Comparison of ENCODE assay signal across 23 mouse cellular contexts in genomic region chr2:145752572-145752971, GRCm38 (mm10).
A peak's percentile ranks its signal among the peaks of the same experiment; 100 is the strongest.
DNase-seq lines count a peak whose midpoint lies in the region; ATAC-seq lines count a peak whose summit lies in the region.
"Had no signal": no experiment of that assay in that cellular context is flagged by ENCODE, and none has a peak within 500 bp of the region (broad histone marks: within the 10 kb centered on the region; RNA-seq: fewer than 3 reads in every experiment).

No protein-coding gene starts in this region.

- H3K4me1 ChIP-seq in embryonic facial prominence, embryonic 14.5 days (ENCODE audit: control insufficient read depth, insufficient read depth, low read length): no peaks in the 10 kb centered on the region; the same call in none of the 2 replicates
- H3K4me1 ChIP-seq in embryonic facial prominence, embryonic 10.5 days: peaks cover 18% of the 10 kb centered on the region
- H3K4me1 ChIP-seq in heart, embryonic 15.5 days (replicated peaks): peaks cover 4% of the 10 kb centered on the region
- peaks cover 33% of the 10 kb centered on the region for H3K4me1 ChIP-seq in heart, embryonic 12.5 days (replicated peaks)
- H3K4me1 ChIP-seq: embryonic facial prominence, embryonic 15.5 days; forebrain, embryonic 15.5 days; hindbrain, embryonic 12.5 days; midbrain, embryonic 12.5 days; neural tube, embryonic 15.5 days; stomach, embryonic 15.5 days had no signal

- H3K27ac ChIP-seq in embryonic facial prominence, embryonic 14.5 days (replicated peaks; ENCODE audit: low read depth, low read length): peak overlapping the region; percentile 30; the same call in 1 of the 2 replicates
- no peak overlapping the region for H3K27ac ChIP-seq in embryonic facial prominence, embryonic 10.5 days (replicated peaks)
- 0 out of 2 replicates have a peak overlapping the region, but pooled peaks have one; percentile 16 for H3K27ac ChIP-seq in heart, embryonic 15.5 days
- no peak overlapping the region; the same call in 1 of the 2 replicates for H3K27ac ChIP-seq in heart, embryonic 12.5 days (ENCODE audit: poor library complexity, severe bottlenecking)
- H3K27ac ChIP-seq: embryonic facial prominence, embryonic 15.5 days; forebrain, embryonic 15.5 days; hindbrain, embryonic 12.5 days; midbrain, embryonic 12.5 days; neural tube, embryonic 15.5 days; stomach, embryonic 15.5 days had no signal

- H3K4me2 ChIP-seq in embryonic facial prominence, embryonic 14.5 days (ENCODE audit: low read depth, low read length): no peak overlapping the region
- H3K4me2 ChIP-seq in heart, embryonic 15.5 days: no peak overlapping the region
- H3K4me2 ChIP-seq in heart, embryonic 12.5 days: no peak overlapping the region
- H3K4me2 ChIP-seq: embryonic facial prominence, embryonic 15.5 days; forebrain, embryonic 15.5 days; hindbrain, embryonic 12.5 days; liver, embryonic 11.5 days; midbrain, embryonic 12.5 days; neural tube, embryonic 15.5 days; stomach, embryonic 15.5 days had no signal

- H3K9ac ChIP-seq in embryonic facial prominence, embryonic 14.5 days (ENCODE audit: low read depth, low read length): no peak overlapping the region
- no peak overlapping the region for H3K9ac ChIP-seq in heart, embryonic 15.5 days
- no peak overlapping the region for H3K9ac ChIP-seq in heart, embryonic 12.5 days
- H3K9ac ChIP-seq: embryonic facial prominence, embryonic 15.5 days; forebrain, embryonic 15.5 days; hindbrain, embryonic 12.5 days; liver, postnatal 0 days; midbrain, embryonic 12.5 days; neural tube, embryonic 15.5 days; stomach, embryonic 15.5 days had no signal

- peak; percentile 53 for DNase-seq in embryonic facial prominence, embryonic 14.5 days (ENCODE audit: low spot score)
- no peak for DNase-seq in embryonic facial prominence, embryonic 10.5 days (ENCODE audit: low spot score)
- peak; percentile 1 for DNase-seq in right cerebral cortex, adult 18-20 months
- DNase-seq in right cerebral cortex, postnatal 4 days: no peak
- DNase-seq in liver: no peak
- DNase-seq: adrenal gland, adult 8-10 months; cerebellum, adult 18-20 months; cerebellum, postnatal 25 days; embryo, embryonic 11 days; liver, postnatal 0 days; thymus, postnatal 25 days had no signal

- no peak for ATAC-seq in embryonic facial prominence, embryonic 14.5 days (ENCODE audit: low read depth)
- ATAC-seq in heart, embryonic 15.5 days (replicated peaks; ENCODE audit: insufficient number of reproducible peaks, insufficient read depth, low FRiP score, low read depth): no peak
- ATAC-seq in heart, embryonic 12.5 days (ENCODE audit: insufficient number of reproducible peaks, low FRiP score): no peak
- ATAC-seq: activated CD4-positive, CD25-positive, alpha-beta regulatory T cell, adult 4 months; forebrain, embryonic 15.5 days; intestine, postnatal 0 days; liver, postnatal 0 days; lung, postnatal 0 days had no signal

- no peak overlapping the region for H3K4me3 ChIP-seq in embryonic facial prominence, embryonic 14.5 days (ENCODE audit: low read depth, low read length)
- H3K4me3 ChIP-seq in embryonic facial prominence, embryonic 10.5 days: no peak overlapping the region
- no peak overlapping the region for H3K4me3 ChIP-seq in heart, embryonic 15.5 days
- no peak overlapping the region for H3K4me3 ChIP-seq in heart, embryonic 12.5 days
- H3K4me3 ChIP-seq: embryonic facial prominence, embryonic 15.5 days; forebrain, embryonic 15.5 days; hindbrain, embryonic 12.5 days; midbrain, embryonic 12.5 days; neural tube, embryonic 15.5 days; stomach, embryonic 15.5 days had no signal

- no peaks in the 10 kb centered on the region for H3K27me3 ChIP-seq in embryonic facial prominence, embryonic 14.5 days (replicated peaks; ENCODE audit: control insufficient read depth, insufficient read depth, low read length)
- no peaks in the 10 kb centered on the region for H3K27me3 ChIP-seq in embryonic facial prominence, embryonic 10.5 days (replicated peaks; ENCODE audit: low read depth, poor library complexity, severe bottlenecking)
- H3K27me3 ChIP-seq in heart, embryonic 15.5 days: no peaks in the 10 kb centered on the region
- H3K27me3 ChIP-seq in heart, embryonic 12.5 days (replicated peaks): no peaks in the 10 kb centered on the region
- H3K27me3 ChIP-seq: embryonic facial prominence, embryonic 15.5 days; forebrain, embryonic 15.5 days; hindbrain, embryonic 12.5 days; neural tube, embryonic 15.5 days; stomach, embryonic 15.5 days had no signal

- no peaks in the 10 kb centered on the region for H3K36me3 ChIP-seq in embryonic facial prominence, embryonic 14.5 days (ENCODE audit: control insufficient read depth, insufficient read depth, low read length)
- H3K36me3 ChIP-seq in embryonic facial prominence, embryonic 10.5 days (replicated peaks): no peaks in the 10 kb centered on the region
- no peaks in the 10 kb centered on the region for H3K36me3 ChIP-seq in heart, embryonic 15.5 days
- H3K36me3 ChIP-seq in heart, embryonic 12.5 days: no peaks in the 10 kb centered on the region
- H3K36me3 ChIP-seq: embryonic facial prominence, embryonic 15.5 days; forebrain, embryonic 15.5 days; hindbrain, embryonic 12.5 days; midbrain, embryonic 12.5 days; neural tube, embryonic 15.5 days; stomach, embryonic 15.5 days had no signal

- WGBS in embryonic facial prominence, embryonic 14.5 days: 58% methylated on average over 6 of the region's 6 CpGs
- 70% methylated on average over 6 of the region's 6 CpGs for WGBS in embryonic facial prominence, embryonic 10.5 days
- WGBS in heart, embryonic 15.5 days: 62% methylated on average over 6 of the region's 6 CpGs
- 62% methylated on average over 6 of the region's 6 CpGs for WGBS in heart, embryonic 12.5 days

- H3K9me3 ChIP-seq in embryonic facial prominence, embryonic 14.5 days (ENCODE audit: control insufficient read depth, low read length): no peaks in the 10 kb centered on the region
- H3K9me3 ChIP-seq in embryonic facial prominence, embryonic 10.5 days: no peaks in the 10 kb centered on the region
- H3K9me3 ChIP-seq in heart, embryonic 15.5 days (replicated peaks): no peaks in the 10 kb centered on the region
- H3K9me3 ChIP-seq in heart, embryonic 12.5 days (replicated peaks): no peaks in the 10 kb centered on the region
- H3K9me3 ChIP-seq: embryonic facial prominence, embryonic 15.5 days; forebrain, embryonic 15.5 days; hindbrain, embryonic 12.5 days; midbrain, embryonic 12.5 days; neural tube, embryonic 15.5 days; stomach, embryonic 15.5 days had no signal

Comparison
In these comparisons a context has a peak if more than half of its experiments do, and no peak if none do; other contexts are left out.
1. DNase-seq: peak in embryonic facial prominence, embryonic 14.5 days (single experiment) and right cerebral cortex, adult 18-20 months (single experiment); none in embryonic facial prominence, embryonic 10.5 days (single experiment), right cerebral cortex, postnatal 4 days (single experiment) and liver (single experiment).
2. H3K27ac ChIP-seq: peak in embryonic facial prominence, embryonic 14.5 days (single experiment) and heart, embryonic 15.5 days (single experiment); none in embryonic facial prominence, embryonic 10.5 days (single experiment) and heart, embryonic 12.5 days (single experiment).